Mouse (Mus musculus): ENCODE measurements at regions not wholly inside any gene's neighbourhood (a gene's known extent, or its start where the extent isn't known, plus 50 kb on each side); places are given as distances from the start of the nearest gene placed in this dataset.

- no peak for ATAC-seq (replicated peaks; ENCODE audit: poor library complexity)
These were observed 141.1 kb upstream of the Zmiz1 start for GRCm38 (mm10) chr14:25317680-25318471.

- ATAC-seq (replicated peaks; ENCODE audit: poor library complexity) = no peak
These were observed 140.1 kb upstream of the Zmiz1 start for GRCm38 (mm10) chr14:25318909-25319308.

GRCm38 (mm10) chr14:25320141-25320540 lies 138.8 kb upstream of the Zmiz1 start:
- ATAC-seq (replicated peaks; ENCODE audit: poor library complexity) = no peak

- 0 out of 2 replicates have a peak, but pooled peaks have one; percentile 23 for ATAC-seq (replicated peaks; ENCODE audit: poor library complexity)
These were observed 135.2 kb upstream of the Zmiz1 start for GRCm38 (mm10) chr14:25323542-25324484.

GRCm38 (mm10) chr14:25325887-25326286 lies 133.1 kb upstream of the Zmiz1 start:
- ATAC-seq (replicated peaks; ENCODE audit: poor library complexity) = peak; percentile 46; the same call in 1 of the 2 replicates

- ATAC-seq (replicated peaks; ENCODE audit: poor library complexity) = no peak
These were observed 130.8 kb upstream of the Zmiz1 start for GRCm38 (mm10) chr14:25328230-25328629.

GRCm38 (mm10) chr14:25334186-25334585 lies 124.8 kb upstream of the Zmiz1 start:
- ATAC-seq (replicated peaks; ENCODE audit: poor library complexity) = no peak

- no peak for ATAC-seq (replicated peaks; ENCODE audit: poor library complexity)
These were observed 122.1 kb upstream of the Zmiz1 start for GRCm38 (mm10) chr14:25336875-25337274.

GRCm38 (mm10) chr14:25338404-25339051 lies 120.5 kb upstream of the Zmiz1 start:
- ATAC-seq (replicated peaks; ENCODE audit: poor library complexity) = no peak

GRCm38 (mm10) chr14:25340845-25341244 lies 118.1 kb upstream of the Zmiz1 start:
- no peak for ATAC-seq (replicated peaks; ENCODE audit: poor library complexity)

GRCm38 (mm10) chr14:25341848-25342427 lies 117.0 kb upstream of the Zmiz1 start:
- no peak for ATAC-seq (replicated peaks; ENCODE audit: poor library complexity)

GRCm38 (mm10) chr14:25342865-25343565 lies 116.0 kb upstream of the Zmiz1 start:
- ATAC-seq (replicated peaks; ENCODE audit: poor library complexity) = 0 out of 2 replicates have a peak, but pooled peaks have one; percentile 20

- ATAC-seq (replicated peaks; ENCODE audit: poor library complexity) = peak; percentile 74
These were observed 113.0 kb upstream of the Zmiz1 start for GRCm38 (mm10) chr14:25345995-25346394.

GRCm38 (mm10) chr14:25346813-25347610 lies 112.0 kb upstream of the Zmiz1 start:
- ATAC-seq (replicated peaks; ENCODE audit: poor library complexity) = no peak

- ATAC-seq (replicated peaks; ENCODE audit: poor library complexity) = no peak
These were observed 108.6 kb upstream of the Zmiz1 start for GRCm38 (mm10) chr14:25350282-25350964.

- ATAC-seq (replicated peaks; ENCODE audit: poor library complexity) = no peak
These were observed 105.2 kb upstream of the Zmiz1 start for GRCm38 (mm10) chr14:25353804-25354203.

- ATAC-seq (replicated peaks; ENCODE audit: poor library complexity) = no peak
These were observed 104.6 kb upstream of the Zmiz1 start for GRCm38 (mm10) chr14:25354288-25354850.

GRCm38 (mm10) chr14:25357805-25358204 lies 101.2 kb upstream of the Zmiz1 start:
- no peak for ATAC-seq (replicated peaks; ENCODE audit: poor library complexity)
